Mouse (Mus musculus) cerebellum, postnatal 14 days (tissue): ENCODE measurements around the gene Snx8.
"Not testable (repeated sequence)": the region's sequence is repeated elsewhere in the genome, so short reads cannot be mapped to it uniquely, and the experiment has no call there.

Experiments
- DNase-seq, 2 experiments: peaks; one replicate each; pipeline ENCODE4 v3.0.0; 2021; ENCODE audit warnings: mixed read lengths in 2 of 2

The Snx8 gene

GRCm38 (mm10) chr5:140383559-140383958, 5.5 kb downstream of the Snx8 start:
- no peak for DNase-seq

- no peak for DNase-seq
These were observed 6.4 kb downstream of the Snx8 start for GRCm38 (mm10) chr5:140382688-140383087.

DNA sequence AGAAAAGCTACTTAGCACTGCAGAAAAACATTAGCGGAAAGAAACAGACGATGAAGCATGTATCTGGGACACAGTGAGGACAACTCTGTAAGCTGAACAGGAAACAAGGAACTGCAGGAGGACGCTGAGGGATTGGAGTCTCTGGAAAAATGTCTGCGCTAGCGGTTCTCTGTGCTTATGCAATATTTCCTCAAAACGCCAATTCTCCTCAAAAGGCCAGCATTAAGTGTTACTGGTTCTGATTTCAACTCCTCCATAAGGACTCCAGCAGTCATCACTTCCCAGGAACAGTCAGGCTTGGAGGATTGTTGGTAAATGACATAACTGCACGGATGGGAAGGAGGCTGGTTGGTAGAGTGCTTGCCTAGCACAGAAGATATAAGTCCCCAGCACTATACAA, 7.9 kb downstream of the Snx8 start:
- DNase-seq = no peak

GRCm38 (mm10) chr5:140379299-140379698, 9.8 kb downstream of the Snx8 start:
- DNase-seq = no peak

GRCm38 (mm10) chr5:140378121-140378853, 10.8 kb downstream of the Snx8 start:
- DNase-seq = peak; percentile 30 to 43

DNA sequence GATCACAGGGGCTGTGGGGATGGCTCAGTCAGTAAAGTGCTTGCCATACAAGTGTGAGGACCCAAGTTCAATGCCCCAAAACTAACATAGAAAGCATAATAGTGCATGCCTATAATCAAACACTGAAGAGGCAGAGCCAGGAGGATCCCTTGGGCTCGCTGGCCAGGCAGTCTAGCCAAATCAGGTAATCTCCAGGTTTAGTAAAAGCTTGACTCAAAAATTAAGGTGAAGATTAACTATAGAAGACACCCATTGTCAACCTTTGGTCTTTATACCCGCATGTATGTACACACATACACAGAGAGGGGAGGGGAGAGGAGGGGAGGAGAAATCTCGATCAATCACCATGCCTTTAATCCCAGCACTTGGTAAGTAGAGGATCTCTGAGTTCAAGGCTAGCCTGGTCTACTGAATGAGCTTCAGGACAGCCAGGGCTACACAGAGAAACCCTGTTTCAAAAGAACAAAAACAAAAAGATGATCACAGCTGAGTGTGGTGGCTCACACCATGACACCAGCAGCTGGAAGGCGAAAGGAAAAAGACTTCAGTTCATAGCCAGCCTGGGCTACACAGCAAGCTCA, 13.7 kb downstream of the Snx8 start:
- no peak for DNase-seq

DNA sequence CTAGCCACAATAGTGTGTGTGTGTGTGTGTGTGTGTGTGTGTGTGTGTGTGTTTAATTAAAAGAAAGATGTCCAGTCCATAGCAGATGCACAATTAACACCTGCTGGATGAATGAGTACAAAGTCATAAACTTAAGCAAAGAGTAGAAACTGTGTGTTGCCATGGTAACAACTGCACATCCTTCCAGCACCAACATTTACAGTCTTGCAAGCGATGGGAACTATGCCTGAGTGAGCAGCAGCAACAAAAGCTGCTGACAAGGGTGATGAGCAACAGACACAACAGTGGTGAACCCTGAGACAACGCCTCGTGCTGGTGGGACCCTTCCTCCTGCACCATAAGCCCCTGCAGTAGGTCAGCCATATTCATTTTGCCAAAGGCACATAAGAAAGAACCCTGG, 14.8 kb downstream of the Snx8 start:
- no peak for DNase-seq

DNA sequence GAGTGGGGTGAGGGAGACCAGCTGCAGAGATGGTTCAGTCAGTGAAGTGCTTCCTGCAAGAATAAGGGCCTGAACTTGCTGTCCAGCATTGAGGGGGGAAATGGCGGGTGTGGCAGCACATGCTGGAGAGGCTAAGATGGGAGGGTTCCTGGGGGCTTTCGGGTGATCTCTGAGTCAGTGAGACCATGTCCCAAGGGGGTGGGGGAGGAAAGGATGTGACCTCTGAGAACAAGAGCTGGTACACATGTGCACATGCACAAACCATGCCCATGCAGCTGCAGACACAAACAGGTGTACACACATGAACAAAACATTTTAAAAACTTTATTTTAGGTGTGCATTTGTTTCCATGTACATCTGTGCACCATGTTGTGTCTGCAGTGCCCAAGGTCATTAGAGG, 15.4 kb downstream of the Snx8 start:
- DNase-seq = no peak

DNA sequence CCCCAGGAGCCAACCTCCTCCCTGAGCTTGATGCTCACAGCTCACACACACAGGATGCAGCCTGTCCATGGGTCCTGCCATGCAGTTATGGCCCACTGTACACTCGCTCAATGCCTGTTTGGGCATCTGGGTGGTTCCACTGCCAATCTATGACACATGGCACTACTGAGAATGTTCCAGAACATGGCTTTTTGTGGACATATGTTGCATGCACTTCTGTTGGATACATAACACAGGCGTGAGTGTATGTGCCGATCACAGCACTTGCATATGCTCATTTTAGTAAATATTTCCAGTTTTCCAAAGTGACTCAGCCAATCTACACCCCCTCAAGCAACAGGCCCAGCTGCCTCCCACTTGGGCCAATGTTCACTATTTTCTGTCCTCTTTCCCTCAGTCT, 17.4 kb downstream of the Snx8 start:
- no peak for DNase-seq

DNA sequence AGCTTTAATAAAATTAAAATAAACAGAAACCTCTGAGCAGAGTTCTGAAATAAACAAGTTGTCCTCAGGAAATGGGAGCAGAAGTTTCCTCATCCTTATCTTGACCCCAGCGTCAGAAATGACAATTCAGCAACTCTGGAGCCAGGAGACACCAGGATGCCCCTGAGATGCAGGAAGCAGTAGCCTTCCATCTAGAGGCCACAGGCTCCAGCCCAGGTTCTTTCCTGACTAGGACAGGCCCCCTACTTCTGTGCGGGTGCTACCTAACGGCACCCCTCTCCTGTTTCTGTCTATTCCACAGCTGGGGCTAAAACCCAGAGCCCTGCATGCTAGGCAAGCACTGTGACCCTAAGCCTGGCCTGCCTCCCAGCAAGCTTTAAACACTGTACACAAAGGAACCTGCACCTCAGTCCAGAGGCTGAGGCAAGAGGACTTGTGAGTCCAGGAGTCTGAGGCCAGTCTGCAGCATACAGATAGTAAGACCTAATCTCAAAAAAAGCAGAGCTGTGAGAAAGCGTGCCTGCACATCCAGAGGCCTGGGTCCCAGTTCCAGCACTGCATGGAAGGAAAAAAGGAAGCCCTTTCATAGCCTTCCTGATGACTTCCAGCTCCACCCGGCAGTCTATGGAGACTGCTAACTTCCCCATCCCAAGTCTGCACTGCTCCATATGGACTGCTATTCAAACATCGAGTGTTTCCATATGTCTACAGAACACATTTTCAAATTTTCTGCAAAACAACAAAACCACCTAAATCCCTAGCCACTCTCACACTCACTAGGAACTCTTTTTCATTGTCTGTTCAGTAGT, 18.4 kb downstream of the Snx8 start:
- DNase-seq = no peak

DNA sequence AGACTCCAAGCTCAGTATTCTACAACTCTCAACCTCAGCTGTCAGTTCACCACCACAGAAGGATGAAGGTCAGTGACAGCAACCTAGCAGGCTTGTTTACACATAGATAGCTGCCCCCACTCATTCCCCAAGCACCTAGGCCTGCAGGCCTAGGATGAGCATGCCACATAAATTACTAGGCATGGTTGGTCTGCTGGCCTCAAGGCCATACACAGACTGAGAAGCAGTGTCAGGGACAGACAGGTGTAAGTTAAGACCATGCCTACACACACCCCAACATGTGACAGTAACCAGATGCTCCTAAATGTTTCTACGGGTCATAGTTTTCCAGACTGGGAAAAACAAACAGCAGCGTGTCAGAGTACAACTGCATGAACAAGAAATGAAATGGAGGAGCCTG, 19.6 kb downstream of the Snx8 start:
- no peak for DNase-seq

DNA sequence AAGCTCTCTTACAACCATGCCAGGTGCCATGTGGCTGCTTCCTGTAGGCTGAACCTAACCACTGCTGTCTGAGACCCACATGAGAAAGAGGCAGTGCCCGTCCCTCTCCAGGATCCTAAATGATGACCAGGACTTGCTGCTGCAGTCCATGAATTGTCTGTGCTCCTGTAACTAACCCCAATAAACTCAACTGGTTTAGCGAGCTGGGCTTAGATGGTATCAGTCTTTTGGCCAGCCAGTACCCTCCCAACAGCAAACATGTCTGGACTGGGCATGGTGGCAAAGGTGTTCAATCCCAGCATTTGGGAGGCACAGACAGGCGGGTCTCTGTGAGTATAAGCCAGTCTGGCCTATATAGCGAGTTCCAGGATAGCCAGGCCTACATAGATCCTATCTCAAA, 20.1 kb downstream of the Snx8 start:
- no peak for DNase-seq

DNA sequence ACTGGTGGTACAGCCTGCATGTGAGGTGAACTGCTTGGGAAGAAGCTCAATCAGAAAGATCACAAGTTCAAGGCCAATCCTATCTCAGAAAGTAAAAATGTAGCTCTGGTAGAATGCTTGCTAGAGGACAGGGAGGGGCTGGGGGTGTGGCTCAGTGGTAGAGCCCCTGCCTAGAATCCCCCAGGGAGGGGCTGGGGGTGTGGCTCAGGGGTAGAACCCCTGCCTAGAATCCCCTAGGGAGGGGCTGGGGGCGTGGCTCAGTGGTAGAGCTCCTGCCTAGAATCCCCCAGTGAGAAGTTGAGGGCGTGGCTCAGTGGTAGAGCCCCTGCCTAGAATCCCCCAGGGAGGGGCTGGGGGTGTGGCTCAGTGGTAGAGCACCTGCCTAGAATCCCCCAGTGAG, 20.9 kb downstream of the Snx8 start:
- not testable (repeated sequence) for DNase-seq

DNA sequence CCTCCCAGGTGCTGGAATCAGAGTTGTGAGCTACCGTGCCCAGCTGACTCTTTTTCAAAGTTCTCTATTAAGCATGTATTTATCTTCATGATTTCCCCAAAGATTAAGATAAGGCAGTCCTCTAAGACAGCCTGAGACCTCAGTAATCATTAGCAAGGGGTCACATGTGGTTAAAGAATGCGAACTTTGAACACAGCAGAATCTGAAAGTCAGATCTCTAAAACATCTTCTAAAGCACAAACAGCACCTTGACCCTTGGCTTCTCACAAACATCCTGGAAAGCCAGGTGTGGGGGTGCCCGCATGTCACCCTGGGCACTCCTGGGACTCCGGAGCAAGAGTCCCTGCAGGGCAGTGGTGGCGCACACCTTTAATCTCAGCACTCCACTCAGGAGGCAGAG, 24.6 kb downstream of the Snx8 start:
- no peak for DNase-seq

GRCm38 (mm10) chr5:140359930-140360674, 29.0 kb downstream of the Snx8 start:
- DNase-seq = no peak

- no peak for DNase-seq
These were observed 31.6 kb downstream of the Snx8 start for GRCm38 (mm10) chr5:140357466-140357865.

DNA sequence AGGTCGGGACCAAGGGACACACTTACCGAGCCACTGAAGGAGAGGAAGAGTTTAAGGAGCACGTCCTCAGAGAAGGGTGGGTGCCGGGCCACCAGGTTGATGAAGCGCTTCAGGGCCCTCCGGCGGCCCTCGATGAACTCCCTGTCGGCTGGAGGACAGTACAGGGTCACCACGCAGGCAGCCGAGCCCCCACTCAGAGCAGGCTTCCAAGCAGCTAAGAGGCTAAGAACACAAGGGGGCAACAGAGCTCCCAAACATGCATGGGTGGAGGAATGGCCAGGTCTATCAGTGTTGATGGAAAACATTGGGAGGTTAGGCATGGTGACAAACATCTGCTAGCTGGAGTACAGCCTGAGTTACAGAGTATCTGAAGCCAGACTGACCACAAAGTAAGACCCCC, 33.1 kb downstream of the Snx8 start:
- no peak for DNase-seq

GRCm38 (mm10) chr5:140352352-140352751, 36.7 kb downstream of the Snx8 start:
- DNase-seq = no peak

DNA sequence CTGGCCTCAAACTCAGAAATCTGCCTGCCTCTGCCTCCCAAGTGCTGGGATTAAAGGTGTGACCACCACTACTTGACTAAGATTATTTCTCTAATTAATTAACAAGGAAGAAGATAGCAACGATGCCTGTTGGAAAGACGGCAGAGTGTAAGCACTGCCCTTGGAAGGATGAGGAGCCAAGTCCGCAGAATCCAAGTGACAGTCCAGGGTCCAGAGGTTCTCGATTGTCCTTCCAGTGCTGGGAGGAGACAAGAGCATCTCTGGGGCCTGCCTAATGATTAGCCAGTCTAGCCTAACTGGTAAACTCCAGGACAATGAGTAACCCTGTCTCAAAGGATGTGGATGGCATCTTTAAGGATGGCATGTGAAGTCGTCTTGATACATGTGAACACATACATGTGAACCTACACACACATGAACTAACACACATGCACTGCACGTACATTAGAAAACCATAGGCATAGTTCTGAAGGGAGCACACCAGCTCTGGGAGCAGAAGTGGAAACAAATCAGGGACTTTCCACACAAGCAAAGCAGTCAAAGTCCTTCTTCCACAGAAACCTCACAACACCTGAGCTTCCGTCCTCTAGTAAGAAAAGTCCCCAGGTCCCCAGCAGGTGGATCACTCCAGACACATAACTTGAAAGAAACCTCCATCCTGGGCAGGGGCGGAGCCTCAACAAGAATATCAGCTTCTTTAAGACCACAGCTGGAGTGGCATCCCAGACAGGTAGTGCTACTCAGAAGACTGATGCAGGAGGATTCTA, 38.1 kb downstream of the Snx8 start:
- DNase-seq = no peak

DNA sequence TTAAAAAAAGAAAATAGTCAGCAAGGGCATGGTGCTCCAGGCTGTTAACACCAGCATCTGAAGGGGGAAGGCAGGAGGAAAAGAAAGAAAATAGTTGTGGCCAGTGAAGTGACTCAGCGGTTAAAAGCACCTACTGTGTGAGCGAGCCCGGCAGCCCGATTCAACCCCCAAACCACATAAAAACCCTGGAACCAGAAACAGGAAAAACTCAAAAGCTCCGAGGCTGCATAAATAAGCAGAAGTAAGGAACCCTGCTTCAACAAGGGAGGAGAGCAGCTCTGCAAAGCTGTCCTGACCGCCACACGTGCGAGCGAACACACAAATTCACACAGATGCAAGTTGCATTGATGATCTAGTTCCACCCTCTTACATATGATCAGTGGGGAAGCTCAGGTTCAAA, 39.2 kb downstream of the Snx8 start:
- DNase-seq = no peak

DNA sequence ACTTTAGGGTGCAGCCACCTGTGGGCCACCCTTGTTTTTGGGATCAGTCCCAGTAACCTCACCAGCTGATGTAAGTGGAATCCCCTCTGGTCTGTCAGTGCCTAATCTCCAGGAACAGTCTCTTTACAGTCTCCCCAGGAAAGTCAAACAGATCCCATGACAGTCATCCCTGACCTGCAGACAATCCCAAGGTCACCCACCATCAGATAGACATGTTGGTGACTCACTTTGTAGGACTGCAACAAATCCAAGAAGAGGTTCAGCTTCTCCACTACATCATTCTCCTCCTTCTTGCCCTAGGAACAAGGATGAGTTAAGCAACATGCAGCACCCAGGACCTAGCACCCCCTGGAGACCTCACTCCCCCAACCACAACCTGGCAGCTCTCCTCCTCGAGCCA, 43.0 kb downstream of the Snx8 start:
- no peak for DNase-seq

- DNase-seq = no peak
These were observed 43.8 kb downstream of the Snx8 start for GRCm38 (mm10) chr5:140345244-140345643.

DNA sequence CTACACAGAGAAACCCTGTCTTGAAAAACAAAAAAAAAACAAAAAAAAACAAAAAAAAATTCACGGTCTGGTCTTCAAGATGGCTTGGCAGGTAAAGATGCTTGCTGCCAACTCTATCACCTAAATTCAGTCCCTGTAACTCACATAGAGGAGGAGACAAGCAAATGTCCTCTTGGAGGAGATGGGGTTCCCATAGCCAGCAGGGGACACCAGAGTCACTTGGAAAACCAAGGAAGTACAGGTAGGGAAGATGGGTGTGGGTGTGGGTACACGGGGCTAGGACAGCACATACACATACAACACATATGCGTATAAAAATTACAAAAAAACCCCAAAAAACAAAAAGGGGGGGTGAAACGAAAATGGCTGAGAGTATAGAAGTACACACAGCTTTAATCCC, 46.2 kb downstream of the Snx8 start:
- DNase-seq = no peak
